ENCODE assay signal across 17 mouse cellular contexts in genomic region chr14:14838109-14838508, GRCm38 (mm10). TPM values are rescaled to one million over a fixed set of nuclear protein-coding genes. Genes with fewer than 3 reads are reported as not detected.
DNase-seq lines count a peak whose midpoint lies in the region.
"Had no signal": no experiment of that assay in that cellular context is flagged by ENCODE, and none has a peak within 500 bp of the region (broad histone marks: within the 10 kb centered on the region; RNA-seq: fewer than 3 reads in every experiment).

No protein-coding gene starts in this region.

- no peaks in the 10 kb centered on the region for H3K27me3 ChIP-seq in heart, embryonic 10.5 days (ENCODE audit: insufficient read depth, poor library complexity, severe bottlenecking)
- H3K27me3 ChIP-seq: forebrain, embryonic 15.5 days; heart, embryonic 15.5 days; limb, embryonic 13.5 days had no signal

- H3K4me3 ChIP-seq in heart, embryonic 10.5 days: no peak overlapping the region
- H3K4me3 ChIP-seq: forebrain, embryonic 15.5 days; heart, embryonic 15.5 days; limb, embryonic 13.5 days had no signal

- 59% methylated on average over 1 of the region's 1 CpGs for WGBS in heart, embryonic 10.5 days

- no peak overlapping the region for H3K27ac ChIP-seq in heart, embryonic 10.5 days
- H3K27ac ChIP-seq: forebrain, embryonic 15.5 days; heart, embryonic 15.5 days; limb, embryonic 13.5 days; macrophage had no signal

- H3K9me3 ChIP-seq in heart, embryonic 10.5 days: no peaks in the 10 kb centered on the region
- H3K9me3 ChIP-seq: forebrain, embryonic 15.5 days; heart, embryonic 15.5 days; limb, embryonic 13.5 days had no signal

- no peaks in the 10 kb centered on the region for H3K4me1 ChIP-seq in heart, embryonic 10.5 days
- H3K4me1 ChIP-seq: forebrain, embryonic 15.5 days; limb, embryonic 13.5 days had no signal

- H3K36me3 ChIP-seq in heart, embryonic 10.5 days: no peaks in the 10 kb centered on the region
- H3K36me3 ChIP-seq: forebrain, embryonic 15.5 days; heart, embryonic 15.5 days; limb, embryonic 13.5 days had no signal

- peak; percentile 91 for DNase-seq in heart, adult 11 months
- DNase-seq in heart, embryonic 10.5 days (ENCODE audit: low spot score): no peak
- peak; percentile 75 for DNase-seq in adipocyte (ENCODE audit: low spot score)
- peak; percentile 34 to 40 for DNase-seq in adrenal gland, postnatal 36 days
- peak; percentile 49 to 51 for DNase-seq in cerebellum, postnatal 10 days
- no peak for DNase-seq in retina, postnatal 1 day
- DNase-seq in layer of hippocampus, postnatal 14 days (ENCODE audit: low spot score in 2 of 2): no peak
- DNase-seq: gastrocnemius, postnatal 10 days; midbrain, embryonic 14.5 days had no signal

RNA-seq across cellular contexts. Expression of gene Nek10, which starts 34.9 kb away (rescaled TPM):
- not detected in 2 replicates for polyA plus RNA-seq in heart, embryonic 10.5 days (2016; fragmentation: Nextera tagmentation; extraction: Ambion mirVana)
- under 1 TPM; 0.10 to 0.13 TPM for total RNA-seq in adrenal gland, postnatal 36 days (2021)
- total RNA-seq in layer of hippocampus, postnatal 14 days (2021): 1 to 10 TPM; 2.2 to 2.3 TPM
- total RNA-seq: MEL had no signal
- polyA plus RNA-seq: inflammation-experienced regulatory T-cells, adult 6 months; kidney, embryonic 14.5 days; liver, embryonic 16.5 days had no signal

Comparison
In these comparisons a context has a peak if more than half of its experiments do, and no peak if none do; other contexts are left out.
1. DNase-seq: peak in heart, adult 11 months (single experiment), adipocyte (single experiment), adrenal gland, postnatal 36 days (2 of 2) and cerebellum, postnatal 10 days (2 of 2); none in heart, embryonic 10.5 days (single experiment), retina, postnatal 1 day (single experiment) and layer of hippocampus, postnatal 14 days (0 of 2).